Mouse (Mus musculus): ENCODE data around the gene Tspan32.
A peak's percentile ranks its signal among the peaks of the same experiment; 100 is the strongest.

Tspan32 gene

GRCm38 (mm10) chr7:143004727-143005343 lies at the start of gene Tspan32:
Gene Tspan32 (plus strand): TSS chr7:143005046.
- no peak for DNase-seq

- no peak for DNase-seq
Measured at GRCm38 (mm10) chr7:142956018-142956417, 48.8 kb upstream of the Tspan32 start.

- no peak for DNase-seq
Measured at GRCm38 (mm10) chr7:142958817-142959216, 46.0 kb upstream of the Tspan32 start.

- no peak for DNase-seq
Measured at GRCm38 (mm10) chr7:142959752-142960151, 45.1 kb upstream of the Tspan32 start.

- no peak for DNase-seq
Measured at GRCm38 (mm10) chr7:142967414-142967883, 37.4 kb upstream of the Tspan32 start.

GRCm38 (mm10) chr7:142967884-142968808 lies 36.7 kb upstream of the Tspan32 start:
- DNase-seq = no peak

- no peak for DNase-seq
Measured at GRCm38 (mm10) chr7:142968809-142969511, 35.9 kb upstream of the Tspan32 start, which contains the start of gene Ascl2. Gene Ascl2 (minus strand): TSS chr7:142969264.

- DNase-seq = no peak
Measured at GRCm38 (mm10) chr7:142981908-142982307, 22.9 kb upstream of the Tspan32 start.

- DNase-seq = no peak
Measured at GRCm38 (mm10) chr7:142985146-142985545, 19.7 kb upstream of the Tspan32 start.

- no peak for DNase-seq
Measured at GRCm38 (mm10) chr7:142987718-142988117, 17.1 kb upstream of the Tspan32 start.

GRCm38 (mm10) chr7:142995004-142995403 lies 9.8 kb upstream of the Tspan32 start:
- no peak for DNase-seq

GRCm38 (mm10) chr7:142995630-142996338 lies 9.1 kb upstream of the Tspan32 start:
- no peak for DNase-seq

GRCm38 (mm10) chr7:142996998-142997397 lies 7.8 kb upstream of the Tspan32 start:
- no peak for DNase-seq

GRCm38 (mm10) chr7:142997403-142998150 lies 7.3 kb upstream of the Tspan32 start:
- no peak for DNase-seq

- DNase-seq = no peak
Measured at GRCm38 (mm10) chr7:143002679-143003078, 2.2 kb upstream of the Tspan32 start.

- DNase-seq = no peak
Measured at GRCm38 (mm10) chr7:143005344-143006096, 674 bp downstream of the Tspan32 start.

GRCm38 (mm10) chr7:143006097-143006755 lies 1.4 kb downstream of the Tspan32 start:
- DNase-seq = no peak

- DNase-seq = no peak
Measured at GRCm38 (mm10) chr7:143006756-143007598, 2.1 kb downstream of the Tspan32 start.

GRCm38 (mm10) chr7:143007599-143008369 lies 2.9 kb downstream of the Tspan32 start:
- peak; percentile 84 for DNase-seq

Data from cerebellum, adult 11 months (tissue).